Mouse (Mus musculus): ENCODE measurements around the gene Vac14.

Gene Vac14

GRCm38 (mm10) chr8:110749500-110750170 lies 131.2 kb downstream of the Vac14 start:
- DNase-seq (ENCODE audit: low read depth, low spot score): peak; percentile 62

GRCm38 (mm10) chr8:110750269-110750668 lies 131.9 kb downstream of the Vac14 start:
- DNase-seq (ENCODE audit: low read depth, low spot score): no peak

GRCm38 (mm10) chr8:110751490-110751889 lies 133.1 kb downstream of the Vac14 start:
- DNase-seq (ENCODE audit: low read depth, low spot score): no peak

GRCm38 (mm10) chr8:110754713-110755112 lies 136.3 kb downstream of the Vac14 start:
- DNase-seq (ENCODE audit: low read depth, low spot score): no peak

- DNase-seq (ENCODE audit: low read depth, low spot score): no peak
Measured at GRCm38 (mm10) chr8:110755511-110756170, 137.3 kb downstream of the Vac14 start.

- DNase-seq (ENCODE audit: low read depth, low spot score): no peak
Measured at GRCm38 (mm10) chr8:110756196-110756595, 137.8 kb downstream of the Vac14 start.

- DNase-seq (ENCODE audit: low read depth, low spot score): no peak
Measured at GRCm38 (mm10) chr8:110760280-110760940, 142.0 kb downstream of the Vac14 start.

GRCm38 (mm10) chr8:110761185-110761584 lies 142.8 kb downstream of the Vac14 start:
- no peak for DNase-seq (ENCODE audit: low read depth, low spot score)

GRCm38 (mm10) chr8:110761988-110762387 lies 143.6 kb downstream of the Vac14 start:
- no peak for DNase-seq (ENCODE audit: low read depth, low spot score)

- no peak for DNase-seq (ENCODE audit: low read depth, low spot score)
Measured at GRCm38 (mm10) chr8:110764671-110765070, 146.3 kb downstream of the Vac14 start.

GRCm38 (mm10) chr8:110767261-110767660 lies 148.9 kb downstream of the Vac14 start:
- DNase-seq (ENCODE audit: low read depth, low spot score): no peak
